In genomic region chr7:139312686-139313085, GRCm38 (mm10) we compare ENCODE assay signal across 10 mouse cellular contexts.
DNase-seq lines count a peak whose midpoint lies in the region; ATAC-seq lines count a peak whose summit lies in the region.
"Had no signal": no experiment of that assay in that cellular context is flagged by ENCODE, and none has a peak within 500 bp of the region (broad histone marks: within the 10 kb centered on the region; RNA-seq: fewer than 3 reads in every experiment).

No protein-coding gene starts in this region.

- peak; percentile 53; the same call in 1 of the 2 replicates for ATAC-seq in megakaryocyte progenitor cell, adult 5-6 weeks (replicated peaks; ENCODE audit: poor library complexity)
- ATAC-seq in forebrain, embryonic 16.5 days = no peak
- ATAC-seq: forebrain, embryonic 15.5 days had no signal

- no peak overlapping the region for H3K4me2 ChIP-seq in forebrain, embryonic 16.5 days (ENCODE audit: low read length)
- H3K4me2 ChIP-seq: embryonic facial prominence, embryonic 13.5 days; forebrain, embryonic 15.5 days had no signal

- 43% methylated on average over 5 of the region's 5 CpGs for whole genome bisulfite sequencing in forebrain, embryonic 16.5 days

- H3K27me3 ChIP-seq in forebrain, embryonic 16.5 days (replicated peaks; ENCODE audit: control insufficient read depth, insufficient read depth, low read length) = no peaks in the 10 kb centered on the region
- H3K27me3 ChIP-seq: embryonic facial prominence, embryonic 13.5 days; forebrain, embryonic 15.5 days had no signal

- peaks cover 5% of the 10 kb centered on the region; the same call in 1 of the 2 replicates for H3K4me1 ChIP-seq in forebrain, embryonic 16.5 days (replicated peaks; ENCODE audit: control insufficient read depth, insufficient read depth, low read length)
- H3K4me1 ChIP-seq: embryonic facial prominence, embryonic 13.5 days had no signal

- H3K27ac ChIP-seq in forebrain, embryonic 16.5 days (ENCODE audit: low read length) = no peak overlapping the region
- H3K27ac ChIP-seq: embryonic facial prominence, embryonic 13.5 days; forebrain, embryonic 15.5 days had no signal

- H3K4me3 ChIP-seq in forebrain, embryonic 16.5 days (replicated peaks; ENCODE audit: low read length) = no peak overlapping the region
- H3K4me3 ChIP-seq: embryonic facial prominence, embryonic 13.5 days; forebrain, embryonic 15.5 days had no signal

- no peaks in the 10 kb centered on the region for H3K36me3 ChIP-seq in forebrain, embryonic 16.5 days (ENCODE audit: control insufficient read depth, insufficient read depth)
- H3K36me3 ChIP-seq: embryonic facial prominence, embryonic 13.5 days; forebrain, embryonic 15.5 days had no signal

- H3K9me3 ChIP-seq in forebrain, embryonic 16.5 days (ENCODE audit: control insufficient read depth, low read length) = no peaks in the 10 kb centered on the region
- H3K9me3 ChIP-seq: embryonic facial prominence, embryonic 13.5 days; forebrain, embryonic 15.5 days had no signal

- H3K9ac ChIP-seq in forebrain, embryonic 16.5 days (replicated peaks; ENCODE audit: low read depth, low read length) = no peak overlapping the region
- H3K9ac ChIP-seq: embryonic facial prominence, embryonic 13.5 days; forebrain, embryonic 15.5 days had no signal

- DNase-seq in heart, adult 11 months = peak; percentile 95
- DNase-seq in heart, adult 8-10 months (ENCODE audit: low spot score) = no peak
- DNase-seq in ovary, adult 18-20 months (ENCODE audit: low spot score) = peak; percentile 20
- no peak for DNase-seq in ovary, postnatal 36 days (ENCODE audit: low spot score)
- DNase-seq in cerebellum, adult 9-10 months = peak; percentile 62
- DNase-seq in urinary bladder, adult 18-20 months (ENCODE audit: low spot score in 2 of 2) = no peak

Comparison
In these comparisons a context has a peak if more than half of its experiments do, and no peak if none do; other contexts are left out.
1. DNase-seq: peak in heart, adult 11 months (single experiment), ovary, adult 18-20 months (single experiment) and cerebellum, adult 9-10 months (single experiment); none in heart, adult 8-10 months (single experiment), ovary, postnatal 36 days (single experiment) and urinary bladder, adult 18-20 months (0 of 2).